Mouse (Mus musculus) urinary bladder, adult 18-20 months (tissue): ENCODE results near the gene Doc2a.
A peak's percentile ranks its signal among the peaks of the same experiment; 100 is the strongest.

Experiments
- DNase-seq, 2 experiments: peaks; one replicate each; pipeline ENCODE4 v3.0.0; 2022; ENCODE audit warnings: low spot score in 2 of 2, mixed read lengths in 2 of 2

Doc2a gene

DNA sequence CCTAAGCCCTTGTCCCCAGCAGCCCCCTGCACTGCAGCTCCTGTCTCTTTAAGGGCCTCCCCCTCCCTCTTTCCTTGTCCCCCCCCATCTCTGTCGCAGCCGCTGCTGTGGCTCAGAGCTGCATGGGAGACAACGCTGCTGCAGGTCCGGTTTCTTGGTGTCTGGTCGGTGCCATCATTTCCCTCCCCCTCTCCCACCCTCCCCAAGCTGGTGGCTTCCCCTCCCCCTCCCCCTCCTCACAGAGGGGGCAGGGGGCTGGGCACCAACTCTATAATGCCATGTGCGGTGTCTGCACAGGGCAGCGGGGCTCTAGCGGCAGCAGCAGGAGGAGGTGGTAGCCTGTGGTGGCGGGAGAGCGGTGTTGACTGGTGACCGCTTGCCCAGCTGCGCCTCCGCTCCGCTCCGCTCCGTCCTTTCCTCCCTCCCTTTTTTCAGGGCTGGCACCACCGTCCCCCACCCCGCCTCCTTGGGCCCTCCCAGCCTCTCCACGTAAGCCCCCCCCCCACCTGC, 24.0 kb upstream of the Doc2a start:
- no peak for DNase-seq

- no peak for DNase-seq
Observed at GRCm38 (mm10) chr7:126823940-126824339, 23.3 kb upstream of the Doc2a start.

GRCm38 (mm10) chr7:126825403-126825802, 21.8 kb upstream of the Doc2a start:
- no peak for DNase-seq

DNA sequence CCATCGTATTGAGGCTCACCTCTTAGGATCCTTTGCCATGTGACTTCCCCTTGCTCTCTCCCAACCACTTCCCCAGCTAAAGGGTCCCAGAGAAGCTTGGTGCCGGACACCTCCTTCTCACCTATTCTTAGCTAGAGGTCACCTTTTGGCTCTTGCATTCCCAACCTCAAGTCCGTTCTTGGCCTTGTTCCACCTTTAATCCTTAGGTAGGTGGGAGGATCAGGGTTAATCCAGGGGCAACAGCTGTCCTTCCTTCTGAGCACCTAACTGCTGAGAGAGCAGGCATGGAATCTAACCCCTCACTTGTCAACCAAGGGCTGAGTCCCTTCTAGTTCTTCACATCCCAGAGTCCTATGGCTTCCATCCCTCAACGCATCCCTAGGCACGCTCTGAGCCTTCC, 21.3 kb upstream of the Doc2a start:
- DNase-seq, result no peak

- DNase-seq, result no peak
Observed at GRCm38 (mm10) chr7:126831539-126831938, 15.7 kb upstream of the Doc2a start, which contains the start of gene 4930451I11Rik. Gene 4930451I11Rik, minus strand, starts transcription at chr7:126831639.

DNA sequence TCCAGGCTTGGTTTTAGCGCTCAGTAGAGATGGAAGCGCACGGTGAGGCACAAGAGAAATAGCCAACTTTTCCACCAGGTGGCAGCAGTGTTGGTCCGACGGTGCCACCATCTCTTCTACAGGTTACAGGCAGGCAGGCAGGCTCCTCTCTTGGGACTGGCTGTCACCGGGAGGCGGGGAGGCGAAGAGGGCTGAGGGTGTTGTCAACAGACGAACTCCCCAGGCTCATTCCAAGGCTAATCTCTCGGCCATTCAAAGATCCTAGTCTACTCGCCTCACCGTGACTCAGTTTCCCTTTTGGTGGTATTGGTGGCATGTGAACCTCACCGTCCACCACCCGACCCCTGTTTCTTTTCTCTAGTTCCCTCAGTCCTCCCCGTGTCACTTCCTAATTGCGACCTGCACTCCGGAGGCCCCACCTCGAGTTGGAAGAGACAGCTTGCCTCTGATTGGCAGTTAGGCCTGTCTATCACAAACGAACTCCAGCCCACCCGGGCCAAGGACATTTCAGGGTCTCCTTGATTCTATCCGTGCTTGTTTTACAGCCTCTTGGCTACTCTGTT, 15.1 kb upstream of the Doc2a start:
- peak; percentile 29 to 55 for DNase-seq

DNA sequence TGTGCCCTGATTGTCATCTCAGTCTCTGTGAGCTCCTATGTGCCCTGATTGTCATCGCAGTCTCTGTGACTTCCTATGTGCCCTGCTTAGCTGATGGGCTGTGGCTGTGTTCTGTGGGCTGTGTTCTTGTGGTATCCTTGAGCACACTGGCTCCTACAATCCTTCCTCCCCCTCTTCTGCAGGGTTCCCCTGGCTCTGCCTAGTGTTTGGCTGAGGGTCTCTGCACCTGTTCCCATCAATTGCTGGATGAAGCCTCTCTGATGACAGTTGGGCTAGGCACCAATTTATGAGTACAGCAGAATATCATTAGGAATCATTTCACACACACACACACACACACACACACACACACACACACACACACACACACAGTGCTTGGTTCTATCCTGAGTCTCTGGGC, 13.9 kb upstream of the Doc2a start:
- no peak for DNase-seq

GRCm38 (mm10) chr7:126843276-126843675, 3.9 kb upstream of the Doc2a start:
- no peak for DNase-seq

GRCm38 (mm10) chr7:126845516-126845915, 1.7 kb upstream of the Doc2a start:
- DNase-seq, result no peak

GRCm38 (mm10) chr7:126847421-126848398, 494 bp downstream of the Doc2a start:
- DNase-seq, result no peak

- no peak for DNase-seq
Observed at GRCm38 (mm10) chr7:126848794-126849193, 1.6 kb downstream of the Doc2a start.

DNA sequence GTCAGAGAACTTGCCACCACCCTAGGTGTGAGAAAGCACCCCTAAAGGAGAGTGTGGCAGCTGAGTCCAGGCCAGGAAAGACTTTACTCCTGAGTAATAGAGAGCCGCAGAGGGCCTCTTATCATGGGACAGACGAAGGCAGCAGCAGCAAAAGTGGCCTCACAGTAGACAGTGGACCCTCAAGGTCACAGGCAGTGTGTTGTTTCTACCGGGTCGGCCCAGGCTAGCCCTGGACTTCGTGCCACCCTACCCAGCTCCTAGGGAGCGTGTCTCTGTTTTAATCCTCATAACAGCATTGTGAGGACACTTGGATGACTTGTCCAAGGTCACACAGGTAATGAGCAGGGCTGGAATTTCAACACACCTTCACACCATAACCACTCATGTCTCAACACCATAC, 2.9 kb downstream of the Doc2a start:
- no peak for DNase-seq

DNA sequence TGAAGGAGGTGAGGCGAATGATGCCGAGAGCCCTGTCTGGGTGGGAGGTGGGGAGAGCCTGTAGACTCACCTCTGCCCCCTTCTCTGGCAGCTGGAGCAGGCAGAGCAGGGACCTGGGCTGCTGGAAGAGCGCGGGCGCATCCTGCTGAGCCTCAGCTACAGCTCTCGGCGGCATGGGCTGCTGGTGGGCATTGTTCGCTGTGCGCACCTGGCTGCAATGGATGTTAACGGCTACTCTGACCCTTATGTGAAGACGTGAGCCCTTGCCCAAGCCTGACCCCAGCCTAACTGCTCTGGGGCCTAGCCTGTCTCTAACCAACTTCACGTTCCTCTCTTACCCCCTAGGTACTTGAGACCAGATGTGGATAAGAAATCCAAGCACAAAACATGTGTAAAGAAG, 4.0 kb downstream of the Doc2a start:
- DNase-seq, result no peak

DNA sequence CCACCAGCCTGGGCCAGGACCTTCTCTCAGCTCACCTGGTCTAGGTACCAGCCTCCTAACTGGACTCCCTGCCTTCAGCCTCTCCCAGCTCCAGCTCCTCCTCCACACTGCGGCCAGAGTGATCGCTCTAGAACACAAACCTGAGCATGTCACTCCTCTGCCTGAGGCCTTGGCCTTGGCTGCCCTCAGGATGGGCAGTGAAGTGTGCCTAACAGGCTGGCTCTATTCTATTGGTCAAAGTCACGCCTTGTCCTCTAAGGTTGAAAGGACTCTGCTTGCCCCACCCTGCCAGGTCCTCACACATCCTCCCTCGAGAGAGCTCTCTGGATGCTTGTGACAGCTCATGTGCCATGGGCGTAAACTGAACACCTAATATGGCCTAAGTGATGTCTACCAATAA, 6.2 kb downstream of the Doc2a start:
- no peak for DNase-seq

DNA sequence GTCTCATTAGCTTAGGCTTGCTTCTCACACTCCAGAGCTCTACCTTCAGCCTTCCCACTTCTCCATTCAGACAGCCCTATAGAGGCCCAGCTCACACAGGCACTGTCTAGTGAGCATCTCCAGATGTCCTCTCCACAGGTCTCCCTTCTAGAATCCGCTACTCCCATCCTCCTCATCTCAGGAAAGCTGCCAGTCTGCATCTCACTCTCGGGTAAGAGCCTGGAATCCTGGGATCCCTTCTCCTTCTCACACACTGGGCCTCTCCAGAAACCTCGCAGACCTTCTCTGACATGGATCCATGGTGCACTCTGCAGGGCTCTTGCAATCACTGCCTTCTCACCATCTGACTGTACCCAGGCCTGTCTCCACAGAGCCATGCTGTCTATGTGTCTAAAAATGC, 8.4 kb downstream of the Doc2a start:
- no peak for DNase-seq

DNA sequence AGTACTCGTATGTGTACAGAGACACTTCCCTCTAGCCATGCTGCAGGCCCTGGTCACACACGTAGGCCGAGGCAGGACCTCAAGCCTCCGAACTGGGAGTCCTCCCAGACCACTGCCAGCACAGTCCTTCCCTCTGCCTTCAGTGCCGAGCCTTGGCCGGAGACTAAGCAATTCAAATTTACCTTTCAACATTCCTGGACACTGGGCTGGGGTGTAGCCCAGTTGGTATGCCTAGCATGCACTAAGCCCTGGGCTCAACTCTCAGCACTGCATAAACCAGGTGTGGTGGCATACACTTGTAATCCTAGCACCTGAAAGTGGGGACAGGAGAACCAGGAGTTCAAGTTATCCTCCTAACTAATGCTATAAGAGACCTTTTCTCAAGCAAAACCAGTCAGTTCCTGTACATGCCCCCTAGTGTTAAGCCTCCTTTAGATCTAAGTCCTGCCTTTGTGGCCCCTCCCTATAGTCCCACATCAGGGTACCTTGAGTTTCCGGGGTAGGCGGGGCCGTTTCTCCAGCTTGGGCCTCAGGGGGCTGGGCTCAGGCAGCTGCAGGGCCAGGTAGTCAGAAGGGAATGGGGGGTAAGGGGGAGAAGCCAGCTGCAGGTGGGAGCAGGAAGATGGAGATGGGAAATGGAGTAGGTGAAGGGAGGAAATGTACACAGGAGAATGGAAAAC, 9.7 kb downstream of the Doc2a start:
- no peak for DNase-seq

- DNase-seq, result no peak
Observed at GRCm38 (mm10) chr7:126860987-126861386, 13.8 kb downstream of the Doc2a start.

- DNase-seq, result peak; percentile 93 to 96
Observed at GRCm38 (mm10) chr7:126861429-126862130, 14.4 kb downstream of the Doc2a start, which contains the start of gene Hirip3. Gene Hirip3, plus strand, starts transcription at chr7:126861972.

DNA sequence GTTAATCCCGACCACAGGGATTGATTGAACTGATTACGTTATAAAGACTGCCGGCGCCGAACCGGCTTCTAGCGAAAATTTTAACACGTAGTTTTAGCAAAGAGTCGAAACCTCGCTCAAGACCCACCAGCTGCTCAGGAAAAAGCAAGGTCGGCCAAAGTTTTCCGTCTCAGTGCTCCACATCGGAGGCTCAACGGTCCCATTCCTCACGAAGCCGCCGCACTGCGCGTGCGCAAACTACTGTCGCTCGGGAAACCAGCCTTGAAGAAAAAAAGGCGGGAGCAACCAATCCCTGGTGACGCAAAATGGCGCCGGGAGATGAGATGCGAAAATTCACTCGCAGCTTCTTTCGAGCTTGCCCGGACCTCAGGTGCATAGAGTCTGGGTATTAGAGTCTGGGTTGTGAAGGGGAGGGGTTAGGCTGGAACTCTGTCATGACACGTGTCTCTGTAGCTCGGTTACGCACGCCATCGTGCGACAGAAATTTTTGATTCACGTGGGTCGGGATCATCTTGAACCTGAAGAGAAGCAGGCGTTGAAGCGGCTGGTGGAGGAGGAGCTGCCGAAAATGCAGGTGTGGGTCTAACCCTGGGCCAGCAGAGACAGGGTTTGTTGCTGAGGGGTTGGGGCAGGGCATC, 15.1 kb downstream of the Doc2a start, which contains the start of gene Ino80e:
TSS of gene Ino80e (minus strand) at position 231 of the 638 bp plus-strand sequence.
- peak; percentile 88 for DNase-seq

GRCm38 (mm10) chr7:126863791-126864190, 16.6 kb downstream of the Doc2a start:
- no peak for DNase-seq

DNA sequence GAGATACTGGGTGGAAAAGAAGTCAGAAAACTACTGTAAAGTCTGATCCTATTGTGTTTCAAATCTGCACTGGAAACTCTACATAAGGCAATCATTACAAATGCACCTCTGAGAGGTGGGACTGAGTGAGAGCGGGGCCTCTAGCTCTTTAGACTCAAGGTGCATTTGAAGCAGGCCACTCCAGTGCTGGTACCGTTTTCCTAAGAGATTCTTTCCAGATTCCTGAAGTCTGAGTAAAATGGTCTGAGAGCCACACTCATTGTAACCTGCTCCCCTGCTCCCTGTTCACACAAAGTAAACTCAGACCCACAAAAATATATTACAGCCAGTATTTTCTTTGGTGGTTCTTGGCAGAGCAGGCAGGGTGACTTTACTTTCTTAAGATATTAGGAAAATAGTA, 20.3 kb downstream of the Doc2a start:
- DNase-seq, result no peak
